Mouse (Mus musculus): ENCODE measurements at regions not wholly inside any gene's neighbourhood (a gene's known extent, or its start where the extent isn't known, plus 50 kb on each side); places are given as distances from the start of the nearest gene placed in this dataset.
A peak's percentile ranks its signal among the peaks of the same experiment; 100 is the strongest.
"Not testable (repeated sequence)": the region's sequence is repeated elsewhere in the genome, so short reads cannot be mapped to it uniquely, and the experiment has no call there.

- no peak for DNase-seq (ENCODE audit: extremely low spot score in 1 of 2, low spot score in 1 of 2)
Measured at GRCm38 (mm10) chr5:42884251-42884650, 348.7 kb upstream of the Cpeb2 start.

GRCm38 (mm10) chr5:42891890-42892289 is 341.1 kb upstream of the Cpeb2 start:
- peak in 1 of 2 experiments; percentile 8 for DNase-seq (ENCODE audit: extremely low spot score in 1 of 2, low spot score in 1 of 2)

GRCm38 (mm10) chr5:42906136-42906535 is 326.8 kb upstream of the Cpeb2 start:
- DNase-seq (ENCODE audit: extremely low spot score in 1 of 2, low spot score in 1 of 2) = no peak

- no peak for DNase-seq (ENCODE audit: extremely low spot score in 1 of 2, low spot score in 1 of 2)
Measured at GRCm38 (mm10) chr5:42919328-42919727, 313.6 kb upstream of the Cpeb2 start.

- no peak for DNase-seq (ENCODE audit: extremely low spot score in 1 of 2, low spot score in 1 of 2)
Measured at GRCm38 (mm10) chr5:42932106-42932505, 300.9 kb upstream of the Cpeb2 start.

GRCm38 (mm10) chr5:42959296-42959862 is 273.6 kb upstream of the Cpeb2 start:
- no peak for DNase-seq (ENCODE audit: extremely low spot score in 1 of 2, low spot score in 1 of 2)

- not testable (repeated sequence) for DNase-seq (ENCODE audit: extremely low spot score in 1 of 2, low spot score in 1 of 2)
Measured at GRCm38 (mm10) chr5:42966952-42967351, 266.0 kb upstream of the Cpeb2 start.

- DNase-seq (ENCODE audit: extremely low spot score in 1 of 2, low spot score in 1 of 2) = no peak
Measured at GRCm38 (mm10) chr5:42969209-42969608, 263.8 kb upstream of the Cpeb2 start.

- no peak for DNase-seq (ENCODE audit: extremely low spot score in 1 of 2, low spot score in 1 of 2)
Measured at GRCm38 (mm10) chr5:42969621-42970020, 263.3 kb upstream of the Cpeb2 start.

- no peak for DNase-seq (ENCODE audit: extremely low spot score in 1 of 2, low spot score in 1 of 2)
Measured at GRCm38 (mm10) chr5:42977108-42977507, 255.9 kb upstream of the Cpeb2 start.

GRCm38 (mm10) chr5:42980946-42981650 is 251.9 kb upstream of the Cpeb2 start:
- no peak for DNase-seq (ENCODE audit: extremely low spot score in 1 of 2, low spot score in 1 of 2)

GRCm38 (mm10) chr5:42986203-42986602 is 246.8 kb upstream of the Cpeb2 start:
- DNase-seq (ENCODE audit: extremely low spot score in 1 of 2, low spot score in 1 of 2) = no peak

GRCm38 (mm10) chr5:42987710-42988466 is 245.1 kb upstream of the Cpeb2 start:
- DNase-seq (ENCODE audit: extremely low spot score in 1 of 2, low spot score in 1 of 2) = no peak

GRCm38 (mm10) chr5:42989287-42989686 is 243.7 kb upstream of the Cpeb2 start:
- DNase-seq (ENCODE audit: extremely low spot score in 1 of 2, low spot score in 1 of 2) = no peak

GRCm38 (mm10) chr5:43024006-43024593 is 208.9 kb upstream of the Cpeb2 start:
- no peak for DNase-seq (ENCODE audit: extremely low spot score in 1 of 2, low spot score in 1 of 2)

- DNase-seq (ENCODE audit: extremely low spot score in 1 of 2, low spot score in 1 of 2) = no peak
Measured at GRCm38 (mm10) chr5:43031285-43031684, 201.7 kb upstream of the Cpeb2 start.

GRCm38 (mm10) chr5:43031916-43032315 is 201.1 kb upstream of the Cpeb2 start:
- DNase-seq (ENCODE audit: extremely low spot score in 1 of 2, low spot score in 1 of 2) = no peak

- DNase-seq (ENCODE audit: extremely low spot score in 1 of 2, low spot score in 1 of 2) = no peak
Measured at GRCm38 (mm10) chr5:43034421-43034820, 198.5 kb upstream of the Cpeb2 start.

GRCm38 (mm10) chr5:43037592-43037991 is 195.4 kb upstream of the Cpeb2 start:
- DNase-seq (ENCODE audit: extremely low spot score in 1 of 2, low spot score in 1 of 2) = no peak

GRCm38 (mm10) chr5:43039525-43039924 is 193.4 kb upstream of the Cpeb2 start:
- DNase-seq (ENCODE audit: extremely low spot score in 1 of 2, low spot score in 1 of 2) = no peak

GRCm38 (mm10) chr5:43042585-43042984 is 190.4 kb upstream of the Cpeb2 start:
- no peak for DNase-seq (ENCODE audit: extremely low spot score in 1 of 2, low spot score in 1 of 2)
